Mouse (Mus musculus) lung, postnatal 0 days (tissue): ENCODE results near the gene Msantd4.
A peak's percentile ranks its signal among the peaks of the same experiment; 100 is the strongest.

ENCODE experiments used
- CTCF ChIP-seq: IDR thresholded peaks from 2 replicates; pipeline ENCODE4 v1.5.1; 2016; ENCODE audit warnings: antibody characterized with exemption, mild to moderate bottlenecking
- EP300 ChIP-seq: IDR thresholded peaks from 2 replicates; pipeline ENCODE4 v1.6.1; 2016; ENCODE audit warnings: antibody characterized with exemption, mild to moderate bottlenecking, control low read depth

GRCm38 (mm10) chr9:4375828-4376639 lies at the start of gene Msantd4:
- TF ChIP-seq CTCF (peak; percentile 20; the same call in 1 of the 2 replicates), EP300 (no peak; the same call in 1 of the 2 replicates)
